Mouse (Mus musculus) testis, adult 2 months (tissue): ENCODE measurements around the gene Vps35l. TPM values are rescaled to one million over a fixed set of nuclear protein-coding genes. Genes with fewer than 3 reads are reported as not detected.

ENCODE experiments used
- H3K27ac ChIP-seq: fragments of 200-500 bp; 2 replicates; pipeline ENCODE4 v1.5.1; 2012; ENCODE audit warnings: low read depth, low read length; ENCODE audit not compliant: control insufficient read depth, insufficient read depth
- H3K27me3 ChIP-seq: fragments of 200-500 bp; 2 replicates; pipeline ENCODE4 v1.6.1; 2012; ENCODE audit warnings: mild to moderate bottlenecking, low read length, moderate library complexity; ENCODE audit not compliant: control insufficient read depth, insufficient read depth
- H3K36me3 ChIP-seq: fragments of 200-500 bp; 2 replicates; pipeline ENCODE4 v1.6.1; 2012; ENCODE audit warnings: mild to moderate bottlenecking, low read length; ENCODE audit not compliant: control insufficient read depth, insufficient read depth
- H3K4me1 ChIP-seq: fragments of 200-500 bp; 2 replicates; pipeline ENCODE4 v1.6.1; 2012; ENCODE audit warnings: low read length; ENCODE audit not compliant: control insufficient read depth, insufficient read depth
- H3K4me3 ChIP-seq: fragments of 200-500 bp; 2 replicates; pipeline ENCODE4 v1.5.1; 2012; ENCODE audit warnings: low read depth, mild to moderate bottlenecking, low read length, moderate library complexity, mixed read lengths; ENCODE audit not compliant: control insufficient read depth
- CTCF ChIP-seq: fragments of 200-500 bp; IDR thresholded peaks from 2 replicates; pipeline ENCODE4 v1.5.1; 2012; ENCODE audit warnings: low read depth, mild to moderate bottlenecking, inconsistent platforms, low read length, moderate library complexity; ENCODE audit not compliant: control insufficient read depth, insufficient read depth, insufficient replicate concordance
- POLR2A ChIP-seq: fragments of 200-500 bp; IDR thresholded peaks from 2 replicates; pipeline ENCODE4 v1.6.1; 2012; ENCODE audit warnings: low read depth, mild to moderate bottlenecking, inconsistent platforms, low read length, moderate library complexity; ENCODE audit not compliant: control insufficient read depth
- polyA plus RNA-seq: library from polyadenylated mRNA; depleted of rRNA; stranded (reverse); fragments of >200 nt; gene quantifications from 2 replicates; pipeline ENCODE4 v1.2.3, GENCODE M21; 2012

The Vps35l gene
- polyA plus RNA-seq, 1 experiment = 29.5 TPM

GRCm38 (mm10) chr7:118851571-118851970 lies 111.5 kb downstream of the Vps35l start:
- TF ChIP-seq POLR2A (no peak), CTCF (no peak)
- no peaks in the 10 kb centered on the region; the same call in none of the 2 replicates for H3K4me1 ChIP-seq
- no peaks in the 10 kb centered on the region for H3K27me3 ChIP-seq
- no peak overlapping the region for H3K4me3 ChIP-seq
- no peak overlapping the region for H3K27ac ChIP-seq
- H3K36me3 ChIP-seq = no peaks in the 10 kb centered on the region; the same call in 1 of the 2 replicates

DNA sequence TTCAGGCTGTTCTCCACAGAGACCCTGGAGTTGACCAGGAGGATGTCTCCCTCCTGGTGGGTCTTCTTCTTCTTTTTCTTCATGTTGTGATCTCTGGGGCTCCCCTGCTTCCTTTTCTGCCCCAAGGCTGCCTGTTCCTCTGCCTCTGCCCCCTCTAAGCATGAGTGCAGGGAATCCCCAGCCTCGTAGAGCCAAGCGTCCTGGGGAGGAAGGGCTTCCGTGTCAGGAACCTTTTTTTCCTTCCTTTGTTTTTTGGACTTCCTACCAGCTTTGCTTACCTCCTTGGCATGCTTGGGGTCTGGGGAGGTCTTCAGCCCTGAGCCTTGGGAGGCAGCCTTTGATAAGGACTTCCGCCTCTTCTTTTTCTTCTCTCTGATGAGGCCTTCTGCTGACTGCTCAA lies 112.6 kb downstream of the Vps35l start:
- H3K4me3 ChIP-seq = peak overlapping the region; percentile 46
- TF ChIP-seq CTCF = no peak
- H3K27me3 ChIP-seq = no peaks in the 10 kb centered on the region
- H3K4me1 ChIP-seq = no peaks in the 10 kb centered on the region; the same call in none of the 2 replicates
- no peak overlapping the region for H3K27ac ChIP-seq
- no peaks in the 10 kb centered on the region; the same call in 1 of the 2 replicates for H3K36me3 ChIP-seq

- Histone ChIP-seq H3K4me3 (peak overlapping the region; percentile 98), H3K4me1 (no peaks in the 10 kb centered on the region; the same call in none of the 2 replicates), H3K36me3 (no peaks in the 10 kb centered on the region; the same call in 1 of the 2 replicates), H3K27me3 (no peaks in the 10 kb centered on the region), H3K27ac (no peak overlapping the region)
- TF ChIP-seq POLR2A (no peak), CTCF (no peak)
Measured at GRCm38 (mm10) chr7:118854606-118855005, 114.6 kb downstream of the Vps35l start.

DNA sequence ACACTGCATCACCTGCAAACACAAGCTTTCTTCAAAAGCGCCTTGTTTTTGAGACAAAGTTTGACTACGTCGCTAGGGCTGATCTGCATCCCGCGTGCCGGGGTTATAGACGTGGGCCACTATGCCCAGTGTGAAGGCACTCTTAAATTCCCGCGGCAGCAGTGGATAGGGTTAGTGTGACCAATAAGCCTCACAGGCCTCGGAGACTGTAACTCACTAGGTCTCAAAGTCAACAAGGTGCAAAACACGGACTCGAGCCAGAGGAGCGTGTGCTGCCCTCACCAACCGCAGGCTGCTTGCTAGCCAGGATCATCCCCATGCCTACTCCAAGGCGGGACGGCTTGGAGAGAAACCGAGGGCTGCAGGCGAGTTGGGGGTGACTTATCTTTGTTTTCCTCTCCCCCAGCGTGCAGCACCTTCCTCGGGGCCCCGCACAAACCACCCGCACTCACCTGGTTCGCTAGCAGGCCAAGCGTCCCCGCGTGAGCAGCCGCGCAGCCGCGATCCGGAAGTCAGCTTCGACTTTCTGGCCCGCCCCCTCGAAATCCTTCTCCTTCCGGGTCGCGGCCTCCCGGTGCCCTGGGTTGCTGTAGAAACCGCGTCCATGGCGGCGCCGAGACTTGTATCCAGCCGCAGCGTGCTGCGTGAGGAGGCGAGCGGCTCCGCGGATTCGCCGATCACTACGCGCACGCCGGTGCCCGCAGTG lies 115.3 kb downstream of the Vps35l start, which contains the start of gene Iqck:
Gene Iqck (plus strand): TSS at position 582 of the 706 bp plus-strand sequence.
- peak within 1 kb of the TSS; percentile 93 for H3K27ac ChIP-seq
- no peaks in the 10 kb centered on the region; the same call in 1 of the 2 replicates for H3K36me3 ChIP-seq
- TF ChIP-seq POLR2A (peak; percentile 75), CTCF (no peak)

DNA sequence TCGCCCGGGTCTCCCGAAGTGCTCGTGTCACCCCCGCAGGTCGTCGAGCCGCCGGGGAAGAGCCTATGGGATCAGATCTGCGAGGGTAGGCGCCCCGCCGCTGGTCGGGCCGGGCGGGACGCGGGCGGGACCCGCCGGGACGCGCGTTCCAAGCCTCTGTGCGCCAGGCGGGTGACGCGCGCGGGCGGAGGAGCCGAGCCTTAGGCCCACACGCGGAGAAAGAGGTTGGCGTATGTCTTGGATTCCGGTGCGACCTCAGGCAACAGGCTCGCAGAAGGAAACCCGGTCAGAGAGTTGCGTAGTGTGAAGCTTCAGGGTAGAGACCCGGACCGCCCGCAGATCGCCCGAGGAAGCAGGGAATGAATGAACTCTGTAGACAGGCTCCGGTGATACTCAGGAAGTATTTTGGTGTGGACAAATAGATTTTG lies 115.9 kb downstream of the Vps35l start, which contains the start of gene Knop1:
Gene Knop1 (minus strand): TSS at position 378 of the 428 bp plus-strand sequence.
- TF ChIP-seq POLR2A (no peak; the same call in 1 of the 2 replicates), CTCF (no peak)
- H3K27ac ChIP-seq = peak within 1 kb of the TSS; percentile 93
- no peaks in the 10 kb centered on the region for H3K27me3 ChIP-seq
- peak within 1 kb of the TSS; percentile 98 for H3K4me3 ChIP-seq
- no peaks in the 10 kb centered on the region for H3K4me1 ChIP-seq
- H3K36me3 ChIP-seq = no peaks in the 10 kb centered on the region; the same call in 1 of the 2 replicates

More for the DNA sequence above, 115.3 kb downstream of the Vps35l start, which contains the start of gene Iqck:
- H3K27me3 ChIP-seq = no peaks in the 10 kb centered on the region
- H3K4me3 ChIP-seq = peak within 1 kb of the TSS; percentile 98
- H3K4me1 ChIP-seq = no peaks in the 10 kb centered on the region; the same call in 1 of the 2 replicates

DNA sequence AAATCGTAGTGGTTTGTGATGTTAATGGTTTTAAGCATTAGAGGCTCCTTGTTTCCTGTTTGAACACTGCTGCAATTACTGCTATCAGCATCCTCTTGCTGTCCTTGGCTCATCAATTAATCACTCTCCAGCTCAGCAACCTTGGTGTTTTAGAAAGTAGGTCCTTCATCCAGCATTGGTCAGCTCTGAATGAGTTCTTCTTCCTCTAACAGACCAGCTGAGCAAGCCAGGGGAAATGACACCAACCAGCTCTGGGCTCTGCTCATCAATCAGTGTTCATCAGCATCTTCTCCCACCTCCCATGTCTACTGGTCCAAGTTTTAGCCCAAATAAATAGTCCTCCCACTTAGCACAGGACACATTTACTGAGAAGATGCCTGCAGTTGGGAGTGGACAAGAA lies 118.6 kb downstream of the Vps35l start:
- Histone ChIP-seq H3K27me3 (no peaks in the 10 kb centered on the region), H3K4me1 (no peaks in the 10 kb centered on the region), H3K27ac (no peak overlapping the region), H3K36me3 (no peaks in the 10 kb centered on the region), H3K4me3 (peak overlapping the region; percentile 23; the same call in 1 of the 2 replicates)
- TF ChIP-seq CTCF (no peak), POLR2A (no peak)

DNA sequence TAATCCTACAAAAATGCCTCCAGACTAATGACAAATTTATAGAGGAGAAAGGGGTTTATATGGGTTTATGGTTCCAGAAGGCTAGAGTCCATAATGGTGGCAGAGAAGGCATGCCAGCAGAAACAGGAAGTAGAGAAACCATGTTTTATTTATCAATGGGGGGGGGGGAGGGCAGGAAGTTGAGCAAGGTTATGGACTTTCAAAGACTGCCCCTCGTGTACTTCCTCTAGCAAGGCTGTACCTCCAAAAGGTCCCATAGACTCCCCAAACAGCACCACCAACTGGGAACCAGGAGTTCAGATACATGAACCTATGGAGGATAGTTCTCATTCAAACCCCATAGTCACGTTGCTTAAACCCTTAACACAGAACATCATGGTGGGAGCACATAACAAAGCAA lies 125.3 kb downstream of the Vps35l start:
- H3K36me3 ChIP-seq = no peaks in the 10 kb centered on the region
- H3K27me3 ChIP-seq = no peaks in the 10 kb centered on the region
- H3K4me1 ChIP-seq = no peaks in the 10 kb centered on the region
- TF ChIP-seq POLR2A (no peak), CTCF (no peak)
- no peak overlapping the region for H3K4me3 ChIP-seq
- H3K27ac ChIP-seq = no peak overlapping the region
